Mouse (Mus musculus): ENCODE results near the gene Tob1. TPM values are rescaled to one million over a fixed set of nuclear protein-coding genes. Genes with fewer than 3 reads are reported as not detected.

The Tob1 gene
- polyA plus RNA-seq, 1 experiment from 2014 or later, result 42.6 TPM

DNA sequence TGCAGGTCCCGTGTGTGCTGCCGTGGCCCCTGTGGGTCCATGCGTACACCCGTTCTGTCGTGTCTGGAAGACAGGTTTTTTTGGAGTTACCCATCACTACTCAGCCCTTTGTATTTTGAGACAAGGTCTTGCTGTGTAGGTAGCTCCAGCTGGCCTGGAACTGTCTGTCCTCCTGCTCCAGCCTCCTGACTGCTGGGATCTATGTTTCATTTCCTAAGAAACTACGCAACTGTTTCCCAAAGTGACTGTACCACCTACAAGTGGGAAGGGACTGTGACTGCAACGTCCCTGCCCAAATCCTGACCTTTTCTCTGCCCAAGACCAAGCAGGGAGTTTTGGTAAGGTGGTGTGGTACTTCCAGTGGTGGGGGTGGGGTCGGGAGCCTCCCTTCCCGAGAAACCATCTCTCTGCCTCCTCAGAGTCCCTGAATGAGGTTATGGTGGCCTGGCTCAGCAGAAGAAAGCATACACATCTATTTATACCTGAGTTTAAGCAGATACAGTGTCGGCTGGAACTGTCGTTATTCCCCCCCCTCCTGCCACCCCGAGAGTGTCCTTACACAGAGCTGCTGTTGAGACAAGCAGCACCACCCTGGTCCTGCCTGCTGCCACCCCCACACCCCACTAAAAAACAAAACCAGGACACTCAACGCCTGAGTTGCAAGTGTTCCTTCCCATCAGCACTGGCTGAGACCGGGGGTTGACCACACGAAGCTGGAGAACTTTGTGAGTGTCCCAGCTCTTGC, 33.2 kb upstream of the Tob1 start:
- Histone ChIP-seq H3K9me3 (no peaks in the 10 kb centered on the region), H3K4me2 (no peak overlapping the region), H3K36me3 (replicated peaks) (no peaks in the 10 kb centered on the region), H3K4me3 (replicated peaks) (no peak overlapping the region), H3K4me1 (peaks cover 6% of the 10 kb centered on the region; the same call in 1 of the 2 replicates), H3K9ac (no peak overlapping the region), H3K27ac (no peak overlapping the region), H3K27me3 (no peaks in the 10 kb centered on the region)
- 81% methylated on average over 15 of the region's 15 CpGs for WGBS
- no peak for ATAC-seq (ENCODE audit: low FRiP score)

DNA sequence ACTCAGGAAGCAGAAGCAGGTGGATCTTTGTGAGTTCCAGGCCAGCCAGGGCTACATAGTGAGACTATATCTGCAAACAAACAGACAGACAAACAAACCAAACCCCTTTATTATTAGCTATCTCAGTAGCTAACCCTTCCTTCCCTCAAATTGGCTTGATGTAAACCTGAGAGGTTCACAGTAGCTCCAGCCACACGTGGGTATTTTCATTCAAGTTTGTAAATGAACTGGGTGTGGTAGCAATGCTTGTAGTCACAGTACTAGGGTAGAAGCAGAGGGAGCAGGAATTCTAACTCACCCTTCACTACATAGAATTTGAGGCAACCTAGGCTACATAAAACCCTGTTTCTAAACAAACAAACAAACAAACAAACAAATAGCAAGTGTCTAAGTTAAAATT, 31.5 kb upstream of the Tob1 start:
- ATAC-seq (ENCODE audit: low FRiP score), result no peak
- Histone ChIP-seq H3K36me3 (replicated peaks) (no peaks in the 10 kb centered on the region), H3K4me3 (replicated peaks) (no peak overlapping the region), H3K4me1 (peaks cover 6% of the 10 kb centered on the region; the same call in 1 of the 2 replicates), H3K27me3 (no peaks in the 10 kb centered on the region), H3K9me3 (no peaks in the 10 kb centered on the region), H3K9ac (no peak overlapping the region), H3K4me2 (no peak overlapping the region), H3K27ac (no peak overlapping the region)
- 11% methylated on average over 1 of the region's 1 CpGs for WGBS

DNA sequence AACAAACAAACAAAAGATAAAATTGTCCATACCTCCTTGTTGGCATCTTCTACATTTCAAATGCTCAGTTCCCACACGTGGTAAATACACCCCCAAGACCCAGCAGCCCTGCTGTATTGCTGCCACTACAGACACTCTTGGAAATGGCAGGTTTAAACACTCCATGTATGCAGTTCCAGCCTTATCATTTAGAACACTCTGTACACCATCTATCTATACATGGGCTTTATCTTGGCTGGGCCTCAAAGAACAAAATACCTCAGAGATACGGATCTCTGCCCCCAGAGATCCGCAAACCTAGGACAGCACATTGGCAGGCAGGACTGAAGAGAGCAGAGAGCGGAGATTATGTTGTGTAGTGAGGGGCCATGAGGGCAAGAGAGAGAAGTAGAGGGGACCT, 31.1 kb upstream of the Tob1 start:
- 87% methylated on average over 4 of the region's 4 CpGs for WGBS
- Histone ChIP-seq H3K36me3 (replicated peaks) (no peaks in the 10 kb centered on the region), H3K4me1 (peaks cover 6% of the 10 kb centered on the region; the same call in 1 of the 2 replicates), H3K4me3 (replicated peaks) (no peak overlapping the region), H3K27ac (no peak overlapping the region), H3K9ac (no peak overlapping the region), H3K4me2 (no peak overlapping the region), H3K27me3 (no peaks in the 10 kb centered on the region), H3K9me3 (no peaks in the 10 kb centered on the region)
- no peak for ATAC-seq (ENCODE audit: low FRiP score)

DNA sequence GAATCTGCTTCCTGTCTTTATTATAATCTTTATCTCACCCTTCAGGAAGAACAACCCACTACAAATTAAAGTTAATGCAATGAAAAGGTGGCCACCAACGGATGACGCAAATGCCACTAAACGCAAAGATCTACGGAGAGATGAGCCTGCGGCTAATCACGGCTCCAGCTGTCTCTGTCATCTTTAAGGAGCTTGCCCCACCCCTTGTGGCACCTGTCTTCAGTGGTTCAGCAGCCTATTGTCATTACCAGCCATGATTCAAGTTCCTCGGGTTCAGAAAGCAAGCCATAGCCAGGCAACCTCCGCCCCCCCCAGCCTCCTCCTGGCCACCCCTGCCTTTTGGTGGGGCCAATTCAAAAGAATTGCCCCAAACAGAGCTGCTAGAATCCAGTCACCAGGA, 29.6 kb upstream of the Tob1 start:
- no peak overlapping the region for H3K27ac ChIP-seq
- 95% methylated on average over 8 of the region's 8 CpGs for WGBS
- H3K9ac ChIP-seq, result no peak overlapping the region
- no peaks in the 10 kb centered on the region for H3K27me3 ChIP-seq
- no peak for ATAC-seq (ENCODE audit: low FRiP score)
- H3K9me3 ChIP-seq, result no peaks in the 10 kb centered on the region
- no peak overlapping the region for H3K4me3 ChIP-seq (replicated peaks)
- no peaks in the 10 kb centered on the region for H3K36me3 ChIP-seq (replicated peaks)
- H3K4me1 ChIP-seq, result no peaks in the 10 kb centered on the region
- no peak overlapping the region for H3K4me2 ChIP-seq

DNA sequence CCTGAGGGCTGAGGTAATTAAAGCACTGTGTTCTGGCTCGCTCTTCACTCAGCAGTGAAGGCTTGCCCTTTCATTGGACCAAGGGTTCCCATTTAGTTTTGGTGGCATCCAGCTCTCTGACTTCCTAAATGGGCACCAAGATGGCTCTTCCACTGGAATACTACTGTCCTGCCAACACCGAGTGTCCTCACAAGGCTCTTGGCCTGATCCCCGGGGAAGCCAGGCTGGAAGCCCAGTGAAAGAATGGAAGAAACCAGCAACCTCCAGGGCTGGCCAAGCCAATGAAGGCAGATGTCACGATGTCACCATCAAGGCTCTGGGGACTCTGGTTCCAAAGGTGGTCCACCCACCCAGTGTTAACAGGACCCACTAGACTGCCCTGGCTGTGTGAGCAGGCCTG, 28.5 kb upstream of the Tob1 start:
- Histone ChIP-seq H3K4me2 (no peak overlapping the region), H3K27me3 (no peaks in the 10 kb centered on the region), H3K9ac (no peak overlapping the region), H3K36me3 (replicated peaks) (no peaks in the 10 kb centered on the region), H3K4me3 (replicated peaks) (no peak overlapping the region), H3K4me1 (no peaks in the 10 kb centered on the region), H3K9me3 (no peaks in the 10 kb centered on the region), H3K27ac (no peak overlapping the region)
- WGBS, result 91% methylated on average over 4 of the region's 4 CpGs
- no peak for ATAC-seq (ENCODE audit: low FRiP score)

DNA sequence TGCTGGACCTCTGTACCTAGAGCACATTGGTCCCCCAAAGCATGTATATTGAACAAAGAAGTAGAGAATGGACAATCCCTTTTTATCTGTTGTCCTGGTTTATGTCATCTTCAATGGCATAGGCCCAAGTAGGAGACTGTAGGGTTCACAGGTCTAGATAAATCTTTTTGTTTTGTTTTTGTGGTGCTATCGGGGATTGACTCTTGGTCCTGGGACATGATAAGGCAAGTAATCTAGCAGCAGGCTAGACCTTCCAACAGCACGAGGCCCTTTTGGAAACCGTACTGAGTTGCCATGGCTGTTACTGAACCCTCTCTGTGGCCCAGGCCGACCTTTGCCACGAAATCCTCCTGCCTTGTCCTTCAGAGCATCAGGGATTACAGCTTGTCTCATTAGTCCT, 28.1 kb upstream of the Tob1 start:
- H3K9me3 ChIP-seq, result no peaks in the 10 kb centered on the region
- ATAC-seq (ENCODE audit: low FRiP score), result no peak
- no peak overlapping the region for H3K27ac ChIP-seq
- WGBS, result 90% methylated on average over 5 of the region's 5 CpGs
- H3K4me3 ChIP-seq (replicated peaks), result no peak overlapping the region
- H3K27me3 ChIP-seq, result no peaks in the 10 kb centered on the region
- no peak overlapping the region for H3K9ac ChIP-seq
- no peak overlapping the region for H3K4me2 ChIP-seq
- no peaks in the 10 kb centered on the region for H3K36me3 ChIP-seq (replicated peaks)
- H3K4me1 ChIP-seq, result no peaks in the 10 kb centered on the region

DNA sequence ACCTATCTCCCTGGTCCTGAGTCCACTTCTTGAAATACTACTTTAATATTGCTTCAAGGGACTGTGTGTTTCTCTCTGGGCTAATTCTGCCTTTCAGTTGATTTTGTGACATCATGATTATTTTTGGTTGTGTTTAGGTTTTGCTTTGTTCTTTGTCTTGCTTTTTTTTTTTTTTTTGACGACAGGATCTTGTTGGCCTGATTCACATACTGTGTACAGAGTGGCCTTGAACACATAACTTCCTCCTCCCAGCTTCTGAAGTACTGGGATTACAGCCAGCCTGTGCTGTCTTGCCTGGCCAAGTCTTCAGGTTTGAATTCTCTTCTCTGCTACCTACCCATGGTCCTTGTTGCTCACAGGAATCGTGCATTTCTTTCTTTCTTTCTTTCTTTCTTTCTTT, 27.6 kb upstream of the Tob1 start:
- Histone ChIP-seq H3K4me3 (replicated peaks) (no peak overlapping the region), H3K4me2 (no peak overlapping the region), H3K36me3 (replicated peaks) (no peaks in the 10 kb centered on the region), H3K9ac (no peak overlapping the region), H3K27me3 (no peaks in the 10 kb centered on the region), H3K9me3 (no peaks in the 10 kb centered on the region), H3K27ac (no peak overlapping the region), H3K4me1 (no peaks in the 10 kb centered on the region)
- ATAC-seq (ENCODE audit: low FRiP score), result no peak
- WGBS, result 86% methylated on average over 2 of the region's 2 CpGs

DNA sequence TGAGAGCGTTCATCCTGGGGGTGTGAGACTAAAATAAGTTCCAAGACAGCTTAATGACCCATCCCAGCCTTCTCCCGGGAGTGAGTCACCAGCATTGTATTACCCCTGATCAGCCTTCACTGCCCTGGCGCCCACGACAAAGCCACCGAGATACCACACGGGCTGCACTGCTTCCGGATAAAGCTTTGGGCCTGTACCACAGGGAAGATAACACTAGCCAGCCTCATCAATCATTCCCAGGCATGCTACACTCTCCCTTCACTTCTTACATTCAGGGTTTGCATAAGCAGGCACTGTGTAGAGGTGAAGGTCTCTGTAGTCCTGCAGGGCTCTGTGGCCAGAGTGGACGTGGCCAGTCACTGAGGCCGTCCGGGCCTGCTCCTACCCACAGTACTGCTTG, 21.7 kb upstream of the Tob1 start:
- no peak for ATAC-seq (ENCODE audit: low FRiP score)
- no peak overlapping the region for H3K4me2 ChIP-seq
- peaks cover under 1% of the 10 kb centered on the region; the same call in 1 of the 2 replicates for H3K4me1 ChIP-seq
- H3K27me3 ChIP-seq, result no peaks in the 10 kb centered on the region
- H3K9me3 ChIP-seq, result no peaks in the 10 kb centered on the region
- no peak overlapping the region for H3K27ac ChIP-seq
- 72% methylated on average over 10 of the region's 10 CpGs for WGBS
- H3K9ac ChIP-seq, result no peak overlapping the region
- H3K4me3 ChIP-seq (replicated peaks), result no peak overlapping the region
- no peaks in the 10 kb centered on the region for H3K36me3 ChIP-seq (replicated peaks)

DNA sequence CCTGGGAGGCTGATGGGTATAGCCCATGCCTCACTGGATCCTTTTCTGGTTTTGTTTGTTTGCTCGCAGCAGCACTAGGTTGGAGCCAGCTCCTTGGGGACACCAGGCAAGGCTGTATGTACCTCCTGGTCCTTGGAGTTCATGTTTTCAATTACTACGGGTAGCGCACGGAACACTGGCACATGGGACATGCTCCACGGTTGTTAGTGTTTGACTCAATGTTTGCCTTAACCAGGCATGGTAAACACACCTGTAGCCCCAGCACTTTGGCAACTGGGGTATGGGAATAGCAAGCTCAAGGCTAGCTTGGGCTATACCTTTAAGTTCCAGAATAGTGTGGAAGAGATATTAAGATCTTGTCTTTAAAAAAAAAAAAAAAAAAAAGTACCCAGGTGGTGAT, 20.6 kb upstream of the Tob1 start:
- no peaks in the 10 kb centered on the region for H3K36me3 ChIP-seq (replicated peaks)
- 86% methylated on average over 5 of the region's 5 CpGs for WGBS
- H3K9me3 ChIP-seq, result no peaks in the 10 kb centered on the region
- H3K4me3 ChIP-seq (replicated peaks), result no peak overlapping the region
- peaks cover 4% of the 10 kb centered on the region; the same call in 1 of the 2 replicates for H3K4me1 ChIP-seq
- H3K27ac ChIP-seq, result no peak overlapping the region
- no peak for ATAC-seq (ENCODE audit: low FRiP score)
- no peak overlapping the region for H3K4me2 ChIP-seq
- no peak overlapping the region for H3K9ac ChIP-seq
- H3K27me3 ChIP-seq, result no peaks in the 10 kb centered on the region

DNA sequence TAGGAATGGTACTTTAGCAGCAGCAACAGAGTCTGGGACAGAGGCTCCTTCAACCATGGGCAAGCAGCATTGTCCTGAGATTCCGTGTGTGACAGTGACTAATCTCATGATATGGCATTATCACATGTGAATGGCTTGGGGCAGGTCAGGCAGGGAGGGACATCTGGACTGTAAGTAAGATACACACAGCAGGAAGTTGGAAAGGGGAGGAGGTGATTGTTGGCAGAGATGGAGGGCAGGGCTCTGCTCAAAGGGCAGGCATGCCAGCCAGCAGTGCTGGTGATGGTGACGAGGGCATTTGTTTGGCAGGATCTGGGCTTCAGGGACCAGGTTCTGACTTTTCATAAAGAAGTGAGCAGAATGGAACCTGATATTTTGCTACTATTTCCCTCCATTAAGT, 18.1 kb upstream of the Tob1 start:
- peaks cover 4% of the 10 kb centered on the region; the same call in 1 of the 2 replicates for H3K4me1 ChIP-seq
- H3K4me3 ChIP-seq (replicated peaks), result no peak overlapping the region
- no peaks in the 10 kb centered on the region for H3K9me3 ChIP-seq
- ATAC-seq (ENCODE audit: low FRiP score), result no peak
- H3K9ac ChIP-seq, result no peak overlapping the region
- no peaks in the 10 kb centered on the region for H3K27me3 ChIP-seq
- no peak overlapping the region for H3K27ac ChIP-seq
- no peaks in the 10 kb centered on the region for H3K36me3 ChIP-seq (replicated peaks)
- no peak overlapping the region for H3K4me2 ChIP-seq
- 84% methylated on average over 2 of the region's 2 CpGs for WGBS

DNA sequence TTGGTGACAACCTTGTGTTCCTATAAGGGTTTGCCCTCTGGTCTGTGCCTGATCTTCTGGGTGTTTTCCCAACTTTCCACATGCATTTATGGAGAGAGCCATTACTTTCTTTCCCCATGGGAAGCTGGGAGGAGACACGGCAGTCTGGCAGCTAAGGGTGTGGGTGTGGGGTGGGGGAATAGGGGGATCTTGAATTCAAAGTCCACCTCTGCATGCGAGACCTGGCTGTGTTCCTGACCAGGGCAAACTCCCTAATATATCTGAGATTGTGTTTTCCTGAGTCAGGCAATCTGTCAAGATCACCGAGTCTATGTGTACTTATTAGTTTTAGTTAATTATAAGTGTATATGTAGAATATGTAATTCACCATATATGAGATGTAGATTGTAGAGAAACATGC, 14.9 kb upstream of the Tob1 start:
- H3K9me3 ChIP-seq, result no peaks in the 10 kb centered on the region
- H3K27ac ChIP-seq, result no peak overlapping the region
- no peaks in the 10 kb centered on the region for H3K36me3 ChIP-seq (replicated peaks)
- H3K27me3 ChIP-seq, result no peaks in the 10 kb centered on the region; the same call in 1 of the 2 replicates
- H3K4me2 ChIP-seq, result no peak overlapping the region
- H3K4me1 ChIP-seq, result peaks cover 4% of the 10 kb centered on the region; the same call in 1 of the 2 replicates
- ATAC-seq (ENCODE audit: low FRiP score), result no peak
- no peak overlapping the region for H3K4me3 ChIP-seq (replicated peaks)
- 86% methylated on average over 3 of the region's 3 CpGs for WGBS
- H3K9ac ChIP-seq, result no peak overlapping the region

DNA sequence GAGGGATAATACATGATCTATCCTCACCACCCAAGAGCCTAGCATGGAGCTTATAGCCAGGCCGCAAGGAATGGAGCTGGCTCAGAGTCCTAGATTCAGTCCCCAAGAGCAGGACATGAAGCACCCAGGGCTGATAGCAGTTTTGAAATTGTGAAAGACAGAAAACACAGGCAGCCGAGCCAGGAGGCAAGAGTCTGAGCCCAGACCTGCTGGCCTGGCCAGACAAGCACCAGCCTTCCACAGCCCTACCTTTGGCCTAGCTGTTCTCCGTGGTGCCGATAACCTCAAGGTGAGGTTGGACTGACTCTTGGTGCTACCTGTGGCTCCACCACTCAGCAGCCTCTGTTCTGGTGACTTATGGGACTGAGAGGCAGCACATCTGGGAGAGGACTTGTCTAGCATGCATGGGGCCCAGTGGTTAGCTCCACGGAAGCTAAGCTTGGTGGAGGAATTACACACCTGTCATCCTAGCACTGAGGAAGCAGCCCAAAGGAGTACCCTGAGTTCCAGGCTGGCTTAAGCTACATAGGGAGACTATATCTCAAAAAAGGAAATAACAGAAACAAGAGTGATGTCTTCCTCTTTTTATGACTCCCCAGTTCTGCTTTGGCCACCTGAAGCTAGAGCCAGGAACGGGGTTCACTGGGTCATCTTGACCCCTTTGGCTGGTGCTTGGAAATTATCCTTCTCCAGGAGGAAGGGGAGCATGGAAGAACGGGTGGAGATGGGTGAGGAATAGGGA, 12.7 kb upstream of the Tob1 start:
- H3K27ac ChIP-seq, result no peak overlapping the region
- no peak for ATAC-seq (ENCODE audit: low FRiP score)
- H3K4me1 ChIP-seq, result peaks cover 4% of the 10 kb centered on the region; the same call in 1 of the 2 replicates
- no peaks in the 10 kb centered on the region for H3K9me3 ChIP-seq
- no peak overlapping the region for H3K4me2 ChIP-seq
- H3K4me3 ChIP-seq (replicated peaks), result no peak overlapping the region
- no peaks in the 10 kb centered on the region for H3K36me3 ChIP-seq (replicated peaks)
- 92% methylated on average over 7 of the region's 7 CpGs for WGBS
- H3K9ac ChIP-seq, result no peak overlapping the region
- no peaks in the 10 kb centered on the region; the same call in 1 of the 2 replicates for H3K27me3 ChIP-seq

DNA sequence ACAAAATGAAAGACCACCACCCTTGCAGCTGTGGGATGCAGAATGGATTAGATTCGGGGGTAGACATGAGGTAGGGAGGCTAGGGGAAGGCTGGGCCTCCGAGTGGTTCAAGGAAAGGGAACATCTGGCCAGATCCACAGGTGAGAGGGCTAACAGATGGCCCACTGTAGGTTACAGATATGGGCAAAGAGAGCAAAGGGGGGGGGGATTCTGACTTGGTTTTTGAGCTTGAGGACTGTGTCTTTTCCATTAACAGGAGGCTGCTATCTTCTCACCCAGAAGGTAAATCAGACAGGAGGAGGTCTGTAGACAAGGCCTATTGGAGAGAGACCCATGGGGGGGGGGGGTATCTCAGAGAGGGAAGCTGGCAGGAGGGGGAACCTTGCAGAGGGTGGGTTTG, 11.5 kb upstream of the Tob1 start:
- H3K4me3 ChIP-seq (replicated peaks), result no peak overlapping the region
- no peak for ATAC-seq (ENCODE audit: low FRiP score)
- no peaks in the 10 kb centered on the region for H3K36me3 ChIP-seq (replicated peaks)
- no peak overlapping the region for H3K9ac ChIP-seq
- 82% methylated on average over 2 of the region's 2 CpGs for WGBS
- H3K27me3 ChIP-seq, result no peaks in the 10 kb centered on the region; the same call in 1 of the 2 replicates
- no peak overlapping the region for H3K27ac ChIP-seq
- H3K9me3 ChIP-seq, result no peaks in the 10 kb centered on the region
- peaks cover 2% of the 10 kb centered on the region; the same call in 1 of the 2 replicates for H3K4me1 ChIP-seq
- H3K4me2 ChIP-seq, result no peak overlapping the region
